Mouse (Mus musculus): ENCODE data around the gene Osbp. TPM values are rescaled to one million over a fixed set of nuclear protein-coding genes. Genes with fewer than 3 reads are reported as not detected.

Gene Osbp
- polyA plus RNA-seq, 1 experiment from 2014 or later = 2.9 TPM

DNA sequence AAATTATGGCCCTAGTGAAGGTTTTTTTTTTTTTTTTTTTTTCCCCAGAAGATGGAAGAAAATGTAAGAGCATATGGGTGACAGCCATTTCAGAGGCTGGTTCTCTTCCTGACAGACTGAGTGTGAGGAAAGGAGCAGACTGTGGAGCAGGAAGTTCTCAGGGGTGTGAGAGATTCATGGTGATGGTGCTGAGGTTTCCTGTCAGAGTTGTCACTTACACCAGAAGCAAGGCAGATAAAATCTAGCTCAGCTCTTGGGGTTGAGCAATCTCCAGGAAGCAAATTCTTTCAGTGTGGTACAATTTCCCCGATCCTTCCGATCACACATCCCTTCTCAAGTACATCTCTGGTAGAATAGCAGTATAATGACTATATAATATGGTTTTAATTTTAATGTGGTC is 60.9 kb downstream of the Osbp start:
- H3K27ac ChIP-seq = no peak overlapping the region
- 94% methylated on average over 2 of the region's 2 CpGs for WGBS

DNA sequence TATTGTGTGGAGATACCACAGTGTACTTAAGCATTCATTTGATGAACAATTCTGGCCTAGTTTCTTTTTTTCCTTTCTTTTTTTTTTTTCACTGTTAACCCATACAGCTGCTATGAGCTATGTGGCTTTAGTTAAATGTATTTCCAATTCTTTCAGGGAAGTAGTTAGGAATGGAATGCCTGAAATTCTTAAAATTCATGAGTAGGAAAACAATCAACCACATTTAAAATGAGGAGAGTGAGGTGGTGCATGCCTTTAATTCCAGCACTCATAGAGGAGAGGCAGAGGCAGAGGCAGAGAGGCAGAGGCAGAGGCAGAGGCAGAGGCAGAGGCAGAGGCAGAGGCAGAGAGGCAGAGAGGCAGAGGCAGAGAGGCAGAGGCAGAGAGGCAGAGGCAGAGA is 72.0 kb downstream of the Osbp start:
- DNase-seq (ENCODE audit: low spot score) = no peak
- no peaks in the 10 kb centered on the region for H3K27me3 ChIP-seq (ENCODE audit: insufficient read depth, poor library complexity, severe bottlenecking)
- H3K4me1 ChIP-seq (replicated peaks) = no peaks in the 10 kb centered on the region
- H3K36me3 ChIP-seq = no peaks in the 10 kb centered on the region
- H3K4me3 ChIP-seq = no peak overlapping the region
- no peaks in the 10 kb centered on the region for H3K9me3 ChIP-seq
- no peak overlapping the region for H3K27ac ChIP-seq

More for the DNA sequence above, 60.9 kb downstream of the Osbp start:
- Histone ChIP-seq H3K4me3 (no peak overlapping the region), H3K36me3 (no peaks in the 10 kb centered on the region), H3K27me3 (ENCODE audit: insufficient read depth, poor library complexity, severe bottlenecking) (no peaks in the 10 kb centered on the region), H3K9me3 (no peaks in the 10 kb centered on the region), H3K4me1 (replicated peaks) (no peaks in the 10 kb centered on the region)
- DNase-seq (ENCODE audit: low spot score) = no peak

DNA sequence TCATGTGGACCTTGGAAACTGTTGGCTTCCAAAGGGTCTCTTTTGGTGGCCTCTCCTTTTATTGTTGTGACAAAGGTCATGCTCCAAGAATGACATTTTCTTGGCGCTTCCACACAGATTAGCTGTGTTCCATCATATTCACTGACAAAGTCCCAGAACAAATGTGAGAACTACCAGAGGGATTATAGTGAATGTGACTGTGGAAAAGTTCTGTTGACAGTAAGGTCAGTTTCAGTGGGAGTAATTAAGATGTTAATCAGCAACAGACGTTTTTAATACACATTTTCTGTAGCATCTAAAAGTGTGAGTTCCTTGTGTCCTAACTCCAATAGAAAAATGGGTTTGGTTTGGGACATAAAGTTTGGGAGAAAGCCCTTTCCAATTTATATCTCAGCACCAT is 75.5 kb downstream of the Osbp start, which contains the start of gene Olfr1423:
TSS of gene Olfr1423 (minus strand) at position 101 of the 400 bp plus-strand sequence.
- Histone ChIP-seq H3K27ac (no peak within 1 kb of the TSS), H3K36me3 (no peaks in the 10 kb centered on the region), H3K9me3 (no peaks in the 10 kb centered on the region), H3K4me1 (replicated peaks) (no peaks in the 10 kb centered on the region), H3K4me3 (no peak within 1 kb of the TSS), H3K27me3 (ENCODE audit: insufficient read depth, poor library complexity, severe bottlenecking) (no peaks in the 10 kb centered on the region)
- DNase-seq (ENCODE audit: low spot score) = no peak
- WGBS = 68% methylated on average over 2 of the region's 2 CpGs

DNA sequence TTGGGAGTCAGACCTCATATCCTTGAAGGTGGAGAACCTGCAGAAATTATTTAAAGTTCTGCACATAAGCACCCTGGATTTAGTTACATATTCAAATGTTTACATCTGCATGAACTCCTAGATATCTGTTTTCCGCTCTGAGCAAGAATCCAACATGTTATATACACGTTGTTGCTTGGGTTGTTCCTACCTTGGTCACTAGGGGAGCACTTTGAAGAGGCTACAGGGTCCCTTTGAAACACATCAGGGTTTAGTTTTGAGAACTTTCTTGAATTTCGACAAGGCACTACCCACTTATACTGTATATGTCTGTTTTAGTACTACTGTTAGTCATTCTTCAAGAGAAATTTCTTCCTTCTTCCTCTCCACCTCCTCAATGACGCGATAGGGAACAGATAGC is 77.4 kb downstream of the Osbp start:
- Histone ChIP-seq H3K4me3 (no peak overlapping the region), H3K27ac (no peak overlapping the region), H3K27me3 (ENCODE audit: insufficient read depth, poor library complexity, severe bottlenecking) (no peaks in the 10 kb centered on the region), H3K4me1 (replicated peaks) (no peaks in the 10 kb centered on the region), H3K36me3 (no peaks in the 10 kb centered on the region), H3K9me3 (no peaks in the 10 kb centered on the region)
- DNase-seq (ENCODE audit: low spot score) = no peak
- 83% methylated on average over 5 of the region's 5 CpGs for WGBS

Other genes with a start within 250 kb of the Osbp start
- not detected in 2 replicates for gene Gif, start 218.4 kb upstream of the Osbp start, polyA plus RNA-seq (2016; fragmentation: Nextera tagmentation; extraction: Ambion mirVana)
- 49.1 and 55.1 TPM in 2 replicates for gene Mrpl16, start 195.6 kb upstream of the Osbp start, polyA plus RNA-seq (2016; fragmentation: Nextera tagmentation; extraction: Ambion mirVana)
- gene Stx3, start 146.5 kb upstream of the Osbp start, polyA plus RNA-seq (2016; fragmentation: Nextera tagmentation; extraction: Ambion mirVana) = 5.8 and 8.7 TPM in 2 replicates
- not detected in 2 replicates for gene Olfr1417, start 126.7 kb upstream of the Osbp start, polyA plus RNA-seq (2016; fragmentation: Nextera tagmentation; extraction: Ambion mirVana)
- gene Olfr1418, start 104.9 kb upstream of the Osbp start, polyA plus RNA-seq (2016; fragmentation: Nextera tagmentation; extraction: Ambion mirVana) = not detected in 2 replicates
- gene Olfr1419, start 90.8 kb upstream of the Osbp start, polyA plus RNA-seq (2016; fragmentation: Nextera tagmentation; extraction: Ambion mirVana) = not detected in 2 replicates
- 0.07 TPM in 1 of 2 replicates, not detected in the other for gene Olfr1420, start 79.4 kb upstream of the Osbp start, polyA plus RNA-seq (2016; fragmentation: Nextera tagmentation; extraction: Ambion mirVana)
- 22.2 and 23.7 TPM in 2 replicates for gene Patl1, start 53.5 kb upstream of the Osbp start, polyA plus RNA-seq (2016; fragmentation: Nextera tagmentation; extraction: Ambion mirVana)
- 0.03 and 0.04 TPM in 2 replicates for gene Olfr1423, start 75.4 kb downstream of the Osbp start, polyA plus RNA-seq (2016; fragmentation: Nextera tagmentation; extraction: Ambion mirVana)
- not detected in 2 replicates for gene Olfr1424, start 96.7 kb downstream of the Osbp start, polyA plus RNA-seq (2016; fragmentation: Nextera tagmentation; extraction: Ambion mirVana)
- gene Olfr1425, start 111.8 kb downstream of the Osbp start, polyA plus RNA-seq (2016; fragmentation: Nextera tagmentation; extraction: Ambion mirVana) = not detected in 2 replicates
- not detected in 2 replicates for gene Olfr1426, start 126.1 kb downstream of the Osbp start, polyA plus RNA-seq (2016; fragmentation: Nextera tagmentation; extraction: Ambion mirVana)
- not detected in 2 replicates for gene Olfr1427, start 137.4 kb downstream of the Osbp start, polyA plus RNA-seq (2016; fragmentation: Nextera tagmentation; extraction: Ambion mirVana)
- gene Olfr1428, start 150.0 kb downstream of the Osbp start, polyA plus RNA-seq (2016; fragmentation: Nextera tagmentation; extraction: Ambion mirVana) = not detected in 2 replicates
- gene Olfr76, start 157.3 kb downstream of the Osbp start, polyA plus RNA-seq (2016; fragmentation: Nextera tagmentation; extraction: Ambion mirVana) = not detected in 2 replicates
- not detected in 2 replicates for gene Olfr1555-ps1, start 204.2 kb downstream of the Osbp start, polyA plus RNA-seq (2016; fragmentation: Nextera tagmentation; extraction: Ambion mirVana)
- gene Olfr1431, start 234.7 kb downstream of the Osbp start, polyA plus RNA-seq (2016; fragmentation: Nextera tagmentation; extraction: Ambion mirVana) = not detected in 2 replicates